Mouse (Mus musculus): ENCODE measurements around the gene Olfr1116. TPM values are rescaled to one million over a fixed set of nuclear protein-coding genes. Genes with fewer than 3 reads are reported as not detected.
"Not testable (repeated sequence)": the region's sequence is repeated elsewhere in the genome, so short reads cannot be mapped to it uniquely, and the experiment has no call there.

Gene Olfr1116
- total RNA-seq (2021), result not detected
- long read RNA-seq, experiment 1, result 0 reads
- long read RNA-seq, experiment 2, result 0 reads

- no peak for DNase-seq (ENCODE audit: low spot score)
These were observed at the start of gene Olfr1116 for GRCm38 (mm10) chr2:87267234-87267633. Gene Olfr1116, plus strand, starts transcription at chr2:87267534.

- no peak for DNase-seq (ENCODE audit: low spot score)
These were observed 19.6 kb upstream of the Olfr1116 start, which contains the start of gene Olfr1115 for GRCm38 (mm10) chr2:87247713-87248112. Gene Olfr1115, plus strand, starts transcription at chr2:87248013.

- not testable (repeated sequence) for DNase-seq (ENCODE audit: low spot score)
These were observed 26.6 kb downstream of the Olfr1116 start for GRCm38 (mm10) chr2:87293977-87294376.

DNA sequence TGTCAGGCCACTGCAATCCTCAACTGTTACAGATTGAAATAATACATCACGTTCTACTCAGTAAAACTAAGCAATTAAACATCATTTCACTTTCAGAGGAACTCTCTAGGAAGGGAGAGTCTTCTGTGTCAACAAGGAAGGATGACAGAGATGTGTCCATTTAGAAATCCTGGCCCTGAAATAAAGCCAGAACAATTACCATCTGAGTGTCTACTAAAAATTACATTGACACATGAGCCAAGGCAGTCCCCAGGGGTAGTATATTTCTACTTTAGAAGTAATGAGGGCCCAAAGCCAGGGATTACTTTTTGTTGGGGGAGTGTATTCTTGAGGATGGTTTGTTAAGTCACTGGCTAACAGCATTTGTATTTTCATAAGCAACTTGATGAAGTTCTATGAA lies 39.9 kb downstream of the Olfr1116 start, which contains the start of gene Olfr1118:
Gene Olfr1118, plus strand, starts transcription at position 301 of the 400 bp plus-strand sequence.
- no peak for DNase-seq (ENCODE audit: low spot score)

Small RNAs within 50 kb of the gene (microRNA-seq; reads per million reads assigned to microRNA genes)
- not detected for gene Gm27438

Other genes starting within 250 kb of the Olfr1116 start
- not detected for gene Olfr1104, start 240.5 kb upstream of the Olfr1116 start, total RNA-seq (2021)
- gene Olfr1105, start 231.0 kb upstream of the Olfr1116 start, total RNA-seq (2021), result not detected
- gene Olfr1106, start 215.3 kb upstream of the Olfr1116 start, total RNA-seq (2021), result not detected
- not detected for gene Olfr1107, start 191.7 kb upstream of the Olfr1116 start, total RNA-seq (2021)
- gene Olfr1109, start 171.5 kb upstream of the Olfr1116 start, total RNA-seq (2021), result not detected
- gene Olfr259, start 153.0 kb upstream of the Olfr1116 start, total RNA-seq (2021), result not detected
- not detected for gene Olfr1110, start 127.2 kb upstream of the Olfr1116 start, total RNA-seq (2021)
- not detected for gene Olfr1111, start 114.9 kb upstream of the Olfr1116 start, total RNA-seq (2021)
- gene Olfr1112, start 79.7 kb upstream of the Olfr1116 start, total RNA-seq (2021), result not detected
- gene Olfr1113, start 58.6 kb upstream of the Olfr1116 start, total RNA-seq (2021), result not detected
- gene Olfr1115, start 19.5 kb upstream of the Olfr1116 start, total RNA-seq (2021), result not detected
- not detected for gene Olfr1118, start 40.0 kb downstream of the Olfr1116 start, total RNA-seq (2021)
- gene Olfr1120, start 87.3 kb downstream of the Olfr1116 start, total RNA-seq (2021), result not detected
- not detected for gene Olfr1121, start 102.4 kb downstream of the Olfr1116 start, total RNA-seq (2021)
- gene Olfr1122, start 118.3 kb downstream of the Olfr1116 start, total RNA-seq (2021), result under 1 TPM in 1 of 2 experiments, not detected in 1; 0.05 TPM
- not detected for gene Olfr1123, start 149.1 kb downstream of the Olfr1116 start, total RNA-seq (2021)
- not detected for gene Olfr1124, start 162.7 kb downstream of the Olfr1116 start, total RNA-seq (2021)
- gene Olfr1126, start 186.4 kb downstream of the Olfr1116 start, total RNA-seq (2021), result not detected
- gene Pramel7, start 229.6 kb downstream of the Olfr1116 start, total RNA-seq (2021), result not detected
- gene Pramel6, start 239.0 kb downstream of the Olfr1116 start, total RNA-seq (2021), result not detected

Data from gastrocnemius, adult 18-20 months (tissue).